Mouse (Mus musculus): Measurements from ENCODE around the gene Pbld2.

The Pbld2 gene

DNA sequence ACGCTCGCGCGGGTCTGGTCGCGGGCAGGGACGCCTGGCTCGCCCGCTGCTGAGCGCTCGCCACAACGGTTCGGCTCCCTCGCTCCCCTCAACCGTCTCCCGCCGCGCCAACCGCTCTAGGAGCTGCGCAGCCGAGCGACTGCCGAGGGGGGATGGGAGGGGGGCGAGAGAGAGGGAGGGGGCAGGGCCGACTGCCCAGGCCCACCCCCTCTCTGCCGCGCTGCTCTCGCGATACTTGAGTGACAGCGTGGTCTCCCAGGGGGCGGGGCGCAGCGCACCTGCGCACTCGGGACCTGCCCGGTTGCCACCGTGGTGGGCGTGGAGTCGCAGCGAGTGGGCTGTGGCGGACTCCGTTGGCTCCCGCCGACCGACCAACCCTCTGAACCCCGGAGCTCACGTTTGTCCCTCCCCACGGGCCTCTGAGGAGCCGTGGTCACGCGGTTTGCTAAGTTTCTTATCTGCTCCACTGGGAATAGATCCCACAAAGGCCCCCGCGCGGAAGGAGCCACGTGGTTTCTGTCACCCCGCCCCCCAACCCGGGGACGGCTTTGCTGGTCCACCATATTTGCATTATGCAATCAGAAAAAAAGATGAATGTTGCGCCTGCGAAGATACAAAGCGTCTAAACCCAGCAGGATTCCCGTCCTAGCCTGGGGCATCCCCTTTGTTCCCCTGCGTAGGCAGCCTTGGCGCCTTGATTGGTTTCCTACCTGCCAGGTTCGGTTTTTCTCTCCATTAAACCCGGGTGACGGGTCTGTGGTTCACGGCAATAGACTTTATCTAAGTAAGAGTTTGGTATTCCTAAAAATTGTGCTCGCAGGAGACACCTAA is at the start of gene Pbld2, which contains the start of gene Hnrnph3:
Pbld2 (plus strand) TSS at position 567 of the 831 bp plus-strand sequence.
Hnrnph3 (minus strand) TSS at position 469 of the 831 bp plus-strand sequence.
- DNase-seq (ENCODE audit: low spot score): peak; percentile 95

DNA sequence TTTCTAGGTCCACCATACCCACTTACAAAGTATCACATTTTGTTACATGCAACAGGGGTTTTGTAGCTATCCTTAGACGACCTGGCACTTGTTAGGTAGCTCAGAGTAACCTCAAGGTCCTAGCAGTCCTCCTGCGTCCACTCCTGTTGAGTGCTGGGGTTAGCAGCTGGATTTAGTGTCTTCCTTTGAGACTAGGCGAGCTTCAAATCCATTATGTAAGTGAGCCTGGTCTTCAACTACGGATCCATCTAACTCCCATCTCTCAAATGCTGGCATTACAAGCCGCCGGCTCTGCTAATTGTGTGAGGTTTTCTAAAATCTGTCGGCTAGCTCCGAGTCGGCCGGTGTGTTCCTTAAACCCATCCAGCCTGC is 44.5 kb upstream of the Pbld2 start:
- DNase-seq (ENCODE audit: low spot score): no peak

DNA sequence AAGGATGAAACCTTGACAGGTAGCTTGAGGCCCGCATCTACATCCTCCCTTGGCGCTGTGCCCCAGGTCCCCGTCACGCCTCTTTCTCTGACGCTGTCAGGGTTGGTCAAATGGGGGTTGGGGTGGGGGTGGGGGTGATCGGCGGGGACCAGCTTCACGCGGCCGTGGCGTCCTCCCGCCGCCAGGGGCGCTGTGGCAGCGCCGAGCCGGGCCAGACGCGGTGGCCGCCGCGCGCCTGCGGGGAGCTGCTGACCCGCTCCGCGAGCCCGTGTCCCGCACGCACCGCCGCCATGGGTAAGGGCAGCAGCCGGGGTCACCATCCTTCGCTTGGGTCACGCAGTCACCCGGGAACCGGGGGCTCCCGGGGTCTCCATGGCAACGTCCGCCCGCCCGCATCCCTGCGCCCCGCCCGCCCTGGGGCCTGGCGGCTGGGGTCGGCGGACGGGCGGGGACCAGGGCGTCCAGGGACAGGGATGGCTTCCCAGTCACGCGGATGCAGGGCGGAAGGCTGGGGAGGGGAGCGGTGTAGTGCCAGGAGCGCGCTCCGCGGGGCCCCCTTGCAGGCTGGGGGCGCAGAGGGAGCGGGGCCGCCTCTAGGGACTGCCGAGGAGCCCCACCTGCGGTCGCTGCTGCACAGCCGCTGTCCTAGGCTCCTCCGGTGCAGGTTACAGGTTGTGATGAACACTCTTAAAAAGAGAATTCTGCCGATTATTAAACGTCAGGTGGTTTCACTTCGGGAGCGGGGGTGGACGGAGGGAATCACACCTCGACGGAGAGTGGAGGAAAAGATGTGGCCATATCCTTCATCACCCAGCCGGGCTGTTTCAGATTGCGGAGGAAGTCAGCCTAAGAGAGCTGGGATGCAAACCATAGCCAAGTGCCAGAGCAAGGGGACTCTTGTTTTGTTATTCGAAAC is 43.8 kb upstream of the Pbld2 start, which contains the start of gene Rufy2:
Rufy2 (plus strand) TSS at position 185 of the 916 bp plus-strand sequence.
- peak; percentile 65 for DNase-seq (ENCODE audit: low spot score)

DNA sequence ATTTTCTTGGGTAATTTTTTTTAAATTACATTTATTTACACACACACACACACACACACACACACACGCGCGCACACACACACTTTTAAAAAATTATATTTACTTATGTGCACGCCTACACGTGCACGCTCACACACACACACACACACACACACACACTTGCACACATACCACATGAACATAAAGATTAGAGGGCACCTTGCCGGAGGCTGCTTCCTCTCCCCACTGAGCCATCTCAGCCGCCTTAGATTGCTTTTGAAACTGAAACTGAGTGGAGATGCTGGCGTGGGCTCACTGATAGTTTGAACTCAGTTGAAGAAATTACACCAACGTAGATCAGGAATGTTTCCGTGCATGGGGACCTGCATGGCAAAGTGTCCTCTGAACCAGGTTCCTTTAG is 40.0 kb upstream of the Pbld2 start:
- no peak for DNase-seq (ENCODE audit: low spot score)

DNA sequence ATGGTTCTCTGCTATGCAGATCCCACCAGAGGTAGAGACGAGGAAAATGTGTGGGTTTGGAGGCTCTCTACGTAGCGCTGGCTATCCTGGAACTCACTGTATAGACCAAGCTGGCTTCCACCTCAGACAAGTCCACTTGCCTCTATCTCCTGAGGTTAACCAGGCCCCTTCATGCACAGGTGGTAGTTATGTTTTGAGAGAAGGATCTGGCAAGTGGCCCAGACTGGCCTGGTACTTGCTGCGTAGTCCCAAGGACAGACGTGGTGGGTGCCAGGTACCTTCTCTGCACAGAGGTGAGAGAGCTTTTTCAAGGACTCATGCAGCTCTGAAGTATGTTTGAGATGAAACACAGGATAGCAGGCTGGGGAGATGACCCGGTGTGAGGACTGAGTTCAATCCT is 39.6 kb upstream of the Pbld2 start:
- DNase-seq (ENCODE audit: low spot score): no peak

DNA sequence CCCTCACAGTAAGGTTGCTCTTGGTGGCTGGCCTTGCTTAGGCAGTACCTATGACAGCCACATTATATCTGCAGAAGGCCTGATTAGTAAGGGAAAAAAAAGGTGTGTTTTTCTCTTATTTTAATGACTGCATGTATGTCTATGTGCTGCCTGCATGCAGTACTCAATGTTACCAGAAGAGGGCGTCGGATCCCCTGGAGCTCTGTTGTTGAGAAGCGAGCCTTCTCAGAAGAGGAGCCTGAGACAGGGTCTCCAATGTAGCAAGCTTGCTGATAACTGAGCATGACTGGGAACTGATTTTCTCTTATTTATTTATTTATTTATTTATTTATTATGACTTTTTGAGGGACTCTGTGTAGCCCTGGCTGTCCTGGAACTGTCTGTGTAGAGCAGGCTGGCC is 36.8 kb upstream of the Pbld2 start:
- no peak for DNase-seq (ENCODE audit: low spot score)

DNA sequence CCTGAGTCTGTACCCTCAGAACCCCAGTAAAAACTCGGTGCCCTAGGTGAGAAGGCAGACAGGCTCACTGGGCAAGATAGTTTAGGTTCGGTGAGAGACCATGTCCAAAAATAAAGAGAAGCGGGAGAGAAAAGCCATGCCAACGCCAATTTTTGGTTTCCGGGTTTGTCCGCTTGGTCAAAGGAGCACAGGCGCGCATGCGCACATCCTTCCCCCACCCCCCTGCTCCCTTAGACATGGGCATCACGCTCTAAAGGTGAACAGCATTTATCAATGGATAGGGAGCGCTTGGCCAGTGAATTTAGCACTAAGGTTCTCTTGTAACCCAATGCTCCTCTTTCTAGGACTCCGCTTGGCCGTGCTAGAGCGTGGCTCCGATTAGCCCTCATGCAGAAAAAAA is 33.5 kb upstream of the Pbld2 start:
- no peak for DNase-seq (ENCODE audit: low spot score)

DNA sequence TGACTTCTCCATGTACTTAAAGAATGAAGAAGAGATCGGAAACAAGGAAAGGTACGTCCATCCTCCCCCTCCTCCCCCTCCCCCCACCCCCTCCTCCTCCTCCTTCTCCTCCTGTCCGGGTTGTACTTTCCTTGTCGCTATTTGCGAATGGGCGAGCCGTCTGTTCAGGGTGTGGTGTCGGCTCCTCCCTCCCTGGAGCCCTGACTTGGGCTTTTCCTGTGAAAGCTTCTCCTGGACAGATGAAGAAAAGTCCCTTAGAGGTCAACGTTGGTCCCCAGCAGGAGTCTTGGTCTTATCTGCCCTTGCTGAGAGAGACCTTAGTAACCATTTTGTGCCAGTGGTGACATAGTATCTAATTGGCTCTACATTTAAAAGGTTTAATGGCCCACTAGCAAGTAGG is 30.1 kb upstream of the Pbld2 start:
- DNase-seq (ENCODE audit: low spot score): no peak

- DNase-seq (ENCODE audit: low spot score): no peak
These were observed 23.5 kb upstream of the Pbld2 start for GRCm38 (mm10) chr10:63000584-63000983.

GRCm38 (mm10) chr10:63003252-63003651 is 20.9 kb upstream of the Pbld2 start:
- no peak for DNase-seq (ENCODE audit: low spot score)

GRCm38 (mm10) chr10:63004556-63004955 is 19.6 kb upstream of the Pbld2 start:
- DNase-seq (ENCODE audit: low spot score): no peak

- DNase-seq (ENCODE audit: low spot score): no peak
These were observed 15.9 kb upstream of the Pbld2 start for GRCm38 (mm10) chr10:63008193-63008592.

DNA sequence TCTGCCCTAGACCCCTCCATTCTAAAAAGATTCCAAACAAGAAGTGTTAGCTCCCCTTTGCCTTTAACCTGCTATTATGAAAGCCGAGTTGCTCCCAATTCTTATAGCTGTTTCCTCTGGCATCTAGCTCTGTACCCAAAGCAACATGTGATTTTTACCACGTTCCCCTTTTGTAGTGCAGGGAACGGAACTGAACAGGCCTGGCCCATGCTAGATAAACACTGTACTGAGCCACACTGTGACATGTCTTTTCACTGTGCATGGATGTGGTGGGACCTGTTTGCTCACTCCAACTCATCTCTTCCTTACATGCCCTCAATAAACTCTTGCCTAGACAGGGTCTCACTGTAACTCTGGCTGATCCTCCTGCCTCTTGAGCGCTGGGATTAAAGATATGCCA is 13.8 kb upstream of the Pbld2 start:
- no peak for DNase-seq (ENCODE audit: low spot score)

DNA sequence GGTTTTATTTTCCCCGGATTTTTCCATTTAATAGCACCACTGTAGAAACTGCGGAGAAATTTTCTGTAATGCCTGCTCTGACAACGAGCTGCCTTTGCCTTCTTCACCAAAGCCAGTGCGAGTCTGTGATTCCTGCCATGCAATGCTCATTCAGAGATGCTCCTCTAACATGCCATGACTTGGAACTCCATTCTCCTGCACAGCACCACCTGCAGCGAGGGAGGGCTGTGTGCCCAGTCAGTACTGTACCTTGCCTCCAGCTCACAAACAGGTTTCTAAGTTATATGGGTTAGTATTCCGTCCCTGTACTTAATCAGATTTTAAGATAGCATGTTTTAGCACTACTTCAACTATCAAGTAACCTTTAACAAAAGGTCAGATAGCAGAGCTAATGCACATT is 12.6 kb upstream of the Pbld2 start:
- DNase-seq (ENCODE audit: low spot score): no peak

DNA sequence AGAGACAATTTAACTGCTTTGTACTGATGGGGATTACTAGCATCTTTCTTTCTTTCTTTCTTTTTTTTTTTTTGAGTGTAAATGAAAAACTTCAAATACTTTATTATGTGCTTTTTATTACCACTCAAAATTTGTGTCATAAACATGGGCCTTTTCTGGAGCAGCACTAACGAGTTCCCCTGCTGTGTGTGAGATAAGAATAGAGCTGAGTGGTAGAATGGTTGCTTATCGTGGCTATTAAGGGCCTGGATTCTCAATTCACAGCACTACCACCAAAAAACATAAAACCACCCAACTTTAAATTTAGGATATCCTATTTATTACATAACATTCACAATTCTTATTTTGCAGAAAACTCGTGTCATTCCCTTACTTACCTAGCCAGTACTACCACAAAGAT is 10.6 kb upstream of the Pbld2 start:
- DNase-seq (ENCODE audit: low spot score): no peak

DNA sequence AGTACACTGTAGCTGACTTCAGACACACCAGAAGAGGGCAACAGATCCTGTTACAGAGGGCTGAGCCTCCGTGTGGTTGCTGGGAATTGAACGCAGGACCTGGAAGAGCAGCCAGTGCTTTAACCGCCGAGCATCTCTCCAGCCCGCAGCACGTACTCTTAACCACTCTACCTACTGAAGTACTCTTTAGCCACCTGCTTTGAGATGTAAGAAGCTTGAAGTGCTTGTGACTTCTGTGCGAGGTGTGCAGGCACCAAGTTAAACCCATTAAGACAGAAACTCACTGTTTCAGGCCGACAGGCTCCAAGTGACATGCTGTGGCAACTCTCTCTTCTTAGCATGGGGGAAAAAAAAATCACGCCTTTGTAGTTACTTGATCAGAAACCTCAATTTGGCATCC is 9.9 kb upstream of the Pbld2 start:
- no peak for DNase-seq (ENCODE audit: low spot score)

GRCm38 (mm10) chr10:63019304-63019703 is 4.8 kb upstream of the Pbld2 start:
- no peak for DNase-seq (ENCODE audit: low spot score)

GRCm38 (mm10) chr10:63021702-63022101 is 2.4 kb upstream of the Pbld2 start:
- DNase-seq (ENCODE audit: low spot score): no peak

- DNase-seq (ENCODE audit: low spot score): no peak
These were observed 1.5 kb upstream of the Pbld2 start for GRCm38 (mm10) chr10:63022541-63023120.

GRCm38 (mm10) chr10:63023121-63023748 is 880 bp upstream of the Pbld2 start:
- DNase-seq (ENCODE audit: low spot score): peak; percentile 58

GRCm38 (mm10) chr10:63024580-63024910 is 430 bp downstream of the Pbld2 start:
- peak; percentile 36 for DNase-seq (ENCODE audit: low spot score)

DNA sequence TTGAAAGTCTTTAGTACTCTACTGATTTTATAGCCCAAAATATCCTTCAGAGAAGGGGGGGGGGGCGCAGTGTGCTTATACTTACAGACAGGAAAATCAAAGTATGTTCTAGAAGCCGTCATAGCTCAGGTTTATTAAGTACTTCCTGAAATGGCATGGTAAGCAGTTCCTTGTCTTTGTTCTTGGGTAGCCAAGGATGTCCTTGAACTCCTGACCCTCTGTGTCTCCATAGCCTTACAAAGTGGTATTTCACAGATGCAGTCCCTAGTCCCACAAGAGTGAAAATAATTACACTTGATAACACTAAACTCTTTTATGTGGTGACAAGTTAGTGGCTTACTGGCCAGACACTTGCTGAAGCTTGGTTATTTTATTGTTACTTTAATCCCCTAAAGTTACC is 901 bp downstream of the Pbld2 start:
- no peak for DNase-seq (ENCODE audit: low spot score)
